Mouse (Mus musculus): ENCODE data around the gene Olfr1132. TPM values are rescaled to one million over a fixed set of nuclear protein-coding genes. Genes with fewer than 3 reads are reported as not detected.
"Not testable (repeated sequence)": the region's sequence is repeated elsewhere in the genome, so short reads cannot be mapped to it uniquely, and the experiment has no call there.

The Olfr1132 gene
- not detected for total RNA-seq (2021)
- long read RNA-seq, experiment 1 = 0 reads
- long read RNA-seq, experiment 2 = 0 reads

GRCm38 (mm10) chr2:87637435-87637834 is at the start of gene Olfr1132:
Olfr1132 (minus strand) TSS chr2:87637535.
- no peak for DNase-seq (ENCODE audit: low spot score in 2 of 2)

GRCm38 (mm10) chr2:87673564-87673963 is 36.2 kb upstream of the Olfr1132 start, which contains the start of gene Olfr1135:
Olfr1135 (minus strand) TSS chr2:87673664.
- DNase-seq (ENCODE audit: low spot score in 2 of 2) = no peak

- DNase-seq (ENCODE audit: low spot score in 2 of 2) = no peak
Measured at GRCm38 (mm10) chr2:87658360-87658759, 21.0 kb upstream of the Olfr1132 start, which contains the start of gene Olfr1134. Olfr1134 (minus strand) TSS chr2:87658460.

- DNase-seq (ENCODE audit: low spot score in 2 of 2) = no peak
Measured at GRCm38 (mm10) chr2:87647274-87647673, 9.9 kb upstream of the Olfr1132 start, which contains the start of gene Olfr1133. Olfr1133 (minus strand) TSS chr2:87647374.

- DNase-seq (ENCODE audit: low spot score in 2 of 2) = no peak
Measured at GRCm38 (mm10) chr2:87642441-87642840, 5.1 kb upstream of the Olfr1132 start.

GRCm38 (mm10) chr2:87626804-87627203 is 10.5 kb downstream of the Olfr1132 start, which contains the start of gene Olfr1131:
Olfr1131 (plus strand) TSS chr2:87627104.
- DNase-seq (ENCODE audit: low spot score in 2 of 2) = no peak

GRCm38 (mm10) chr2:87605912-87606311 is 31.4 kb downstream of the Olfr1132 start, which contains the start of gene Olfr1130:
Olfr1130 (plus strand) TSS chr2:87606212.
- not testable (repeated sequence) for DNase-seq (ENCODE audit: low spot score in 2 of 2)

Other genes starting within 250 kb of the Olfr1132 start
- gene Olfr1123, start 220.9 kb downstream of the Olfr1132 start, total RNA-seq (2021) = not detected
- gene Olfr1124, start 207.3 kb downstream of the Olfr1132 start, total RNA-seq (2021) = not detected
- not detected for gene Olfr1126, start 183.6 kb downstream of the Olfr1132 start, total RNA-seq (2021)
- gene Pramel7, start 140.4 kb downstream of the Olfr1132 start, total RNA-seq (2021) = not detected
- gene Pramel6, start 131.0 kb downstream of the Olfr1132 start, total RNA-seq (2021) = not detected
- gene Olfr153, start 105.7 kb downstream of the Olfr1132 start, total RNA-seq (2021) = not detected
- gene Olfr1128, start 92.0 kb downstream of the Olfr1132 start, total RNA-seq (2021) = not detected
- not detected for gene Olfr1129, start 63.6 kb downstream of the Olfr1132 start, total RNA-seq (2021)
- not detected for gene Olfr1130, start 31.3 kb downstream of the Olfr1132 start, total RNA-seq (2021)
- gene Olfr1131, start 10.4 kb downstream of the Olfr1132 start, total RNA-seq (2021) = not detected
- gene Olfr1133, start 9.8 kb upstream of the Olfr1132 start, total RNA-seq (2021) = not detected
- not detected for gene Olfr1134, start 20.9 kb upstream of the Olfr1132 start, total RNA-seq (2021)
- gene Olfr1135, start 36.1 kb upstream of the Olfr1132 start, total RNA-seq (2021) = not detected
- not detected for gene Olfr1136, start 56.4 kb upstream of the Olfr1132 start, total RNA-seq (2021)
- not detected for gene Olfr1137, start 75.6 kb upstream of the Olfr1132 start, total RNA-seq (2021)
- not detected for gene Olfr1138, start 102.4 kb upstream of the Olfr1132 start, total RNA-seq (2021)
- not detected for gene Olfr1140, start 106.2 kb upstream of the Olfr1132 start, total RNA-seq (2021)
- gene Olfr1141, start 116.5 kb upstream of the Olfr1132 start, total RNA-seq (2021) = not detected
- not detected for gene Olfr152, start 141.9 kb upstream of the Olfr1132 start, total RNA-seq (2021)
- gene Olfr1143, start 163.1 kb upstream of the Olfr1132 start, total RNA-seq (2021) = not detected
- gene Olfr1145, start 172.3 kb upstream of the Olfr1132 start, total RNA-seq (2021) = not detected
- not detected for gene Olfr1148, start 193.0 kb upstream of the Olfr1132 start, total RNA-seq (2021)
- not detected for gene Olfr1150-ps1, start 206.5 kb upstream of the Olfr1132 start, total RNA-seq (2021)
- gene Olfr1151, start 218.3 kb upstream of the Olfr1132 start, total RNA-seq (2021) = not detected
- not detected for gene Olfr1152, start 229.0 kb upstream of the Olfr1132 start, total RNA-seq (2021)